Mouse (Mus musculus) CD4-positive, CD25-positive, alpha-beta regulatory T cell, adult 2 months (primary cell): Measurements from ENCODE around the gene Ascl2.
A peak's percentile ranks its signal among the peaks of the same experiment; 100 is the strongest.

Source experiments
- DNase-seq: peaks from one replicate; pipeline ENCODE4 v3.0.0-alpha.2; 2012; ENCODE audit warnings: low read depth, low spot score

Gene Ascl2

GRCm38 (mm10) chr7:143002679-143003078, 33.6 kb upstream of the Ascl2 start:
- peak; percentile 69 for DNase-seq

- no peak for DNase-seq
These were observed 28.5 kb upstream of the Ascl2 start for GRCm38 (mm10) chr7:142997403-142998150.

GRCm38 (mm10) chr7:142996998-142997397, 27.9 kb upstream of the Ascl2 start:
- DNase-seq = no peak

GRCm38 (mm10) chr7:142995630-142996338, 26.7 kb upstream of the Ascl2 start:
- no peak for DNase-seq

GRCm38 (mm10) chr7:142995004-142995403, 25.9 kb upstream of the Ascl2 start:
- DNase-seq = peak; percentile 7

- DNase-seq = no peak
These were observed 18.7 kb upstream of the Ascl2 start for GRCm38 (mm10) chr7:142987718-142988117.

GRCm38 (mm10) chr7:142985146-142985545, 16.1 kb upstream of the Ascl2 start:
- DNase-seq = no peak

GRCm38 (mm10) chr7:142981908-142982307, 12.8 kb upstream of the Ascl2 start:
- no peak for DNase-seq

- peak; percentile 73 for DNase-seq
These were observed 918 bp downstream of the Ascl2 start for GRCm38 (mm10) chr7:142967884-142968808.

- DNase-seq = peak; percentile 35
These were observed 1.6 kb downstream of the Ascl2 start for GRCm38 (mm10) chr7:142967414-142967883.

GRCm38 (mm10) chr7:142959752-142960151, 9.3 kb downstream of the Ascl2 start:
- DNase-seq = no peak

GRCm38 (mm10) chr7:142958817-142959216, 10.2 kb downstream of the Ascl2 start:
- no peak for DNase-seq

GRCm38 (mm10) chr7:142956018-142956417, 13.0 kb downstream of the Ascl2 start:
- no peak for DNase-seq

- no peak for DNase-seq
These were observed 19.5 kb downstream of the Ascl2 start for GRCm38 (mm10) chr7:142949568-142949967.

GRCm38 (mm10) chr7:142937631-142938030, 31.4 kb downstream of the Ascl2 start:
- DNase-seq = no peak

GRCm38 (mm10) chr7:142935708-142936107, 33.4 kb downstream of the Ascl2 start:
- DNase-seq = no peak

- no peak for DNase-seq
These were observed 36.6 kb downstream of the Ascl2 start for GRCm38 (mm10) chr7:142932469-142932868.

- DNase-seq = no peak
These were observed 38.0 kb downstream of the Ascl2 start, which contains the start of gene Th for GRCm38 (mm10) chr7:142931028-142931427. Th (minus strand) TSS chr7:142931128.

GRCm38 (mm10) chr7:142929516-142929915, 39.5 kb downstream of the Ascl2 start:
- DNase-seq = no peak

- no peak for DNase-seq
These were observed 41.8 kb downstream of the Ascl2 start for GRCm38 (mm10) chr7:142927293-142927692.
